Mouse (Mus musculus): ENCODE measurements around the gene Dspp.

Dspp gene

GRCm38 (mm10) chr5:104170412-104170811, at the start of gene Dspp:
Gene Dspp (plus strand): TSS chr5:104170712.
- in situ Hi-C loops (cut with MseI, MboI) = no loop called here

- in situ Hi-C loops (cut with MseI, MboI) = no loop called here
Observed at GRCm38 (mm10) chr5:104124016-104124658, 46.4 kb upstream of the Dspp start.

GRCm38 (mm10) chr5:104126561-104127320, 43.8 kb upstream of the Dspp start:
- in situ Hi-C loops (cut with MseI, MboI) = no loop called here

- in situ Hi-C loops (cut with MseI, MboI) = no loop called here
Observed at GRCm38 (mm10) chr5:104127351-104127750, 43.2 kb upstream of the Dspp start.

- in situ Hi-C loops (cut with MseI, MboI) = no loop called here
Observed at GRCm38 (mm10) chr5:104128281-104129031, 42.1 kb upstream of the Dspp start.

- in situ Hi-C loops (cut with MseI, MboI) = no loop called here
Observed at GRCm38 (mm10) chr5:104130891-104131290, 39.6 kb upstream of the Dspp start.

- in situ Hi-C loops (cut with MseI, MboI) = no loop called here
Observed at GRCm38 (mm10) chr5:104131544-104131943, 39.0 kb upstream of the Dspp start.

GRCm38 (mm10) chr5:104133752-104134151, 36.8 kb upstream of the Dspp start:
- in situ Hi-C loops (cut with MseI, MboI) = no loop called here

GRCm38 (mm10) chr5:104137920-104138541, 32.5 kb upstream of the Dspp start:
- in situ Hi-C loops (cut with MseI, MboI) = no loop called here

GRCm38 (mm10) chr5:104141067-104141466, 29.4 kb upstream of the Dspp start:
- in situ Hi-C loops (cut with MseI, MboI) = no loop called here

- in situ Hi-C loops (cut with MseI, MboI) = no loop called here
Observed at GRCm38 (mm10) chr5:104144057-104144456, 26.5 kb upstream of the Dspp start.

GRCm38 (mm10) chr5:104149349-104149748, 21.2 kb upstream of the Dspp start:
- in situ Hi-C loops (cut with MseI, MboI) = no loop called here

GRCm38 (mm10) chr5:104150196-104150595, 20.3 kb upstream of the Dspp start:
- in situ Hi-C loops (cut with MseI, MboI) = no loop called here

GRCm38 (mm10) chr5:104157701-104158100, 12.8 kb upstream of the Dspp start:
- in situ Hi-C loops (cut with MseI, MboI) = no loop called here

- in situ Hi-C loops (cut with MseI, MboI) = no loop called here
Observed at GRCm38 (mm10) chr5:104158332-104159052, 12.0 kb upstream of the Dspp start.

- in situ Hi-C loops (cut with MseI, MboI) = no loop called here
Observed at GRCm38 (mm10) chr5:104160581-104160980, 9.9 kb upstream of the Dspp start.

GRCm38 (mm10) chr5:104161390-104161789, 9.1 kb upstream of the Dspp start:
- in situ Hi-C loops (cut with MseI, MboI) = no loop called here

GRCm38 (mm10) chr5:104163536-104163935, 7.0 kb upstream of the Dspp start:
- in situ Hi-C loops (cut with MseI, MboI) = no loop called here

- in situ Hi-C loops (cut with MseI, MboI) = no loop called here
Observed at GRCm38 (mm10) chr5:104173094-104173493, 2.6 kb downstream of the Dspp start.

- in situ Hi-C loops (cut with MseI, MboI) = no loop called here
Observed at GRCm38 (mm10) chr5:104183743-104184142, 13.2 kb downstream of the Dspp start.

- in situ Hi-C loops (cut with MseI, MboI) = no loop called here
Observed at GRCm38 (mm10) chr5:104187281-104187680, 16.8 kb downstream of the Dspp start.

Data from mouse trophoblast stem cell (cell line).